Mouse (Mus musculus): Measurements from ENCODE around the gene Fanci.

Gene Fanci

GRCm38 (mm10) chr7:79464776-79465420 is 73.2 kb downstream of the Fanci start:
- DNase-seq (ENCODE audit: low read depth, low spot score): no peak

GRCm38 (mm10) chr7:79465461-79466044 is 73.8 kb downstream of the Fanci start:
- no peak for DNase-seq (ENCODE audit: low read depth, low spot score)

GRCm38 (mm10) chr7:79466053-79466901 is 74.5 kb downstream of the Fanci start, which contains the start of gene Polg:
TSS of gene Polg (minus strand) at chr7:79466362.
- peak; percentile 96 for DNase-seq (ENCODE audit: low read depth, low spot score)

GRCm38 (mm10) chr7:79467951-79468350 is 76.2 kb downstream of the Fanci start:
- no peak for DNase-seq (ENCODE audit: low read depth, low spot score)

- DNase-seq (ENCODE audit: low read depth, low spot score): no peak
Measured at GRCm38 (mm10) chr7:79468994-79469393, 77.3 kb downstream of the Fanci start.

GRCm38 (mm10) chr7:79469766-79470165 is 78.0 kb downstream of the Fanci start:
- no peak for DNase-seq (ENCODE audit: low read depth, low spot score)

GRCm38 (mm10) chr7:79470718-79471117 is 79.0 kb downstream of the Fanci start:
- no peak for DNase-seq (ENCODE audit: low read depth, low spot score)

- DNase-seq (ENCODE audit: low read depth, low spot score): no peak
Measured at GRCm38 (mm10) chr7:79471436-79471835, 79.7 kb downstream of the Fanci start.

- DNase-seq (ENCODE audit: low read depth, low spot score): no peak
Measured at GRCm38 (mm10) chr7:79472792-79473191, 81.1 kb downstream of the Fanci start.

GRCm38 (mm10) chr7:79473496-79474194 is 81.9 kb downstream of the Fanci start:
- DNase-seq (ENCODE audit: low read depth, low spot score): no peak

- no peak for DNase-seq (ENCODE audit: low read depth, low spot score)
Measured at GRCm38 (mm10) chr7:79474831-79475399, 83.2 kb downstream of the Fanci start.

GRCm38 (mm10) chr7:79486528-79486927 is 94.8 kb downstream of the Fanci start:
- DNase-seq (ENCODE audit: low read depth, low spot score): no peak

- no peak for DNase-seq (ENCODE audit: low read depth, low spot score)
Measured at GRCm38 (mm10) chr7:79493915-79494314, 102.2 kb downstream of the Fanci start.

- no peak for DNase-seq (ENCODE audit: low read depth, low spot score)
Measured at GRCm38 (mm10) chr7:79495988-79496815, 104.5 kb downstream of the Fanci start.

- DNase-seq (ENCODE audit: low read depth, low spot score): no peak
Measured at GRCm38 (mm10) chr7:79496816-79497328, 105.1 kb downstream of the Fanci start.

GRCm38 (mm10) chr7:79497701-79498115 is 106.0 kb downstream of the Fanci start:
- DNase-seq (ENCODE audit: low read depth, low spot score): no peak

- DNase-seq (ENCODE audit: low read depth, low spot score): no peak
Measured at GRCm38 (mm10) chr7:79498356-79498755, 106.6 kb downstream of the Fanci start.

GRCm38 (mm10) chr7:79498965-79499595 is 107.4 kb downstream of the Fanci start:
- DNase-seq (ENCODE audit: low read depth, low spot score): no peak
